Mouse (Mus musculus): ENCODE data around the gene Efemp2. TPM values are rescaled to one million over a fixed set of nuclear protein-coding genes. Genes with fewer than 3 reads are reported as not detected.

The Efemp2 gene
- total and polyA plus RNA-seq, 3 experiments, result 10.4 to 17.7 TPM; not detected in 1

- peak; percentile 50; the same call in 1 of the 2 replicates for TF ChIP-seq SIN3A (IDR thresholded peaks at IDR 0.05; ENCODE audit: low read length)
- TF ChIP-seq ZMIZ1 (IDR thresholded peaks at IDR 0.05; ENCODE audit: low read depth, low read length), result no peak
- TF ChIP-seq GATA1 (IDR thresholded peaks at IDR 0.05; ENCODE audit: low read depth, low read length), result no peak
- TF ChIP-seq EP300 (IDR thresholded peaks at IDR 0.05; ENCODE audit: low read depth in 1 of 2, low read length in 2 of 2), result no peak
- peak; percentile 48; the same call in 1 of the 2 replicates for TF ChIP-seq NELFE (IDR thresholded peaks at IDR 0.05; ENCODE audit: low read depth, low read length)
- TF ChIP-seq MXI1 (IDR thresholded peaks at IDR 0.05; ENCODE audit: low read depth, low read length), result peak; percentile 51
- TF ChIP-seq POLR2A (IDR thresholded peaks at IDR 0.05; ENCODE audit: control insufficient read depth in 1 of 2, insufficient read depth in 1 of 2, low read depth in 1 of 2, low read length in 2 of 2, poor library complexity in 1 of 2), result peak in 1 of 2 experiments; percentile 18; a peak in 1 of 4 replicates
- no peak for TF ChIP-seq TAL1 (IDR thresholded peaks at IDR 0.05; ENCODE audit: low read length)
- TF ChIP-seq ZC3H11A (IDR thresholded peaks at IDR 0.05; ENCODE audit: low read depth, low read length), result no peak
- no peak for TF ChIP-seq USF2 (IDR thresholded peaks at IDR 0.05; ENCODE audit: borderline replicate concordance in 1 of 2, insufficient read depth in 1 of 2, low read depth in 1 of 2, low read length in 2 of 2)
- peak; percentile 82; the same call in 1 of the 2 replicates for TF ChIP-seq CHD1 (IDR thresholded peaks at IDR 0.05; ENCODE audit: low read depth, low read length)
- TF ChIP-seq MAFK (IDR thresholded peaks at IDR 0.05; ENCODE audit: borderline replicate concordance, low read depth, low read length), result no peak
- no peak for TF ChIP-seq MYC (IDR thresholded peaks at IDR 0.05; ENCODE audit: low read depth, low read length)
- no peak for TF ChIP-seq POLR2AphosphoS2 (IDR thresholded peaks at IDR 0.05; ENCODE audit: low read length)
- TF ChIP-seq RCOR1 (IDR thresholded peaks at IDR 0.05; ENCODE audit: low read depth, low read length), result no peak
- TF ChIP-seq BHLHE40 (IDR thresholded peaks at IDR 0.05; ENCODE audit: borderline replicate concordance, low read depth, low read length), result no peak
- 0 out of 2 replicates have a peak, but pooled peaks have one; percentile 2 for TF ChIP-seq SMC3 (IDR thresholded peaks at IDR 0.05; ENCODE audit: low read depth, low read length)
- no peak for TF ChIP-seq MYB (IDR thresholded peaks at IDR 0.05; ENCODE audit: low read depth, low read length)
- no peak for TF ChIP-seq ZNF384 (IDR thresholded peaks at IDR 0.05; ENCODE audit: low read depth, low read length)
- no peak for TF ChIP-seq UBTF (IDR thresholded peaks at IDR 0.05; ENCODE audit: borderline replicate concordance, insufficient read depth, low read depth, low read length)
- 0 out of 2 replicates have a peak, but pooled peaks have one; percentile 42 for TF ChIP-seq HCFC1 (IDR thresholded peaks at IDR 0.05; ENCODE audit: low read depth, low read length)
- TF ChIP-seq ELF1 (IDR thresholded peaks at IDR 0.05; ENCODE audit: low read depth, low read length), result no peak
- no peak for TF ChIP-seq TCF12 (IDR thresholded peaks at IDR 0.05; ENCODE audit: low read depth, low read length)
- no peak for TF ChIP-seq MAX (IDR thresholded peaks at IDR 0.05; ENCODE audit: low read length)
- no peak for TF ChIP-seq GABPA (IDR thresholded peaks at IDR 0.05; ENCODE audit: low read depth, low read length)
- TF ChIP-seq JUND (IDR thresholded peaks at IDR 0.05; ENCODE audit: low read depth, low read length), result no peak
- peak; percentile 36; the same call in 1 of the 2 replicates for TF ChIP-seq ETS1 (IDR thresholded peaks at IDR 0.05; ENCODE audit: low read depth, low read length)
- no peak for TF ChIP-seq KAT2A (conservative IDR thresholded peaks at IDR 0.05; ENCODE audit: low read depth, low read length)
- TF ChIP-seq NRF1 (IDR thresholded peaks at IDR 0.05; ENCODE audit: insufficient read depth, low read depth, low read length, poor library complexity, severe bottlenecking), result no peak
- no peak for TF ChIP-seq TBP (IDR thresholded peaks at IDR 0.05; ENCODE audit: low read depth, low read length)
- TF ChIP-seq CHD2 (IDR thresholded peaks at IDR 0.05; ENCODE audit: low read length), result no peak
- TF ChIP-seq RAD21 (IDR thresholded peaks at IDR 0.05; ENCODE audit: low read depth, low read length), result no peak
- no peak for TF ChIP-seq USF1 (IDR thresholded peaks at IDR 0.05; ENCODE audit: low read depth, low read length)
- TF ChIP-seq CTCF (IDR thresholded peaks at IDR 0.05 in 2 of 3, conservative IDR thresholded peaks at IDR 0.05 in 1 of 3; ENCODE audit: control insufficient read depth in 1 of 3, insufficient read depth in 1 of 3, low read depth in 2 of 3, low read length in 3 of 3, poor library complexity in 1 of 3, severe bottlenecking in 1 of 3), result no peak
- no peak for TF ChIP-seq ZKSCAN1 (IDR thresholded peaks at IDR 0.05; ENCODE audit: low read depth, low read length)
- peak; percentile 82 for DNase-seq (ENCODE audit: low read depth, low spot score)
- H3K4me3 ChIP-seq (ENCODE audit: control insufficient read depth in 1 of 2, insufficient read depth in 1 of 2, low read depth in 2 of 2, low read length in 2 of 2), result peak within 1 kb of the TSS; percentile 80 to 81
- no peaks in the 10 kb centered on the region for H3K27me3 ChIP-seq (ENCODE audit: control insufficient read depth in 1 of 2, insufficient read depth in 2 of 2, low read length in 2 of 2)
- H3K36me3 ChIP-seq (ENCODE audit: control insufficient read depth in 1 of 2, insufficient read depth in 2 of 2, low read length in 2 of 2), result peaks cover 0 to 4% of the 10 kb centered on the region in 2 experiments; a peak in 2 of 4 replicates
- H3K79me2 ChIP-seq (ENCODE audit: control insufficient read depth, insufficient read depth, low read length, poor library complexity), result peaks cover 6% of the 10 kb centered on the region; the same call in 1 of the 2 replicates
- H3K27ac ChIP-seq (ENCODE audit: control insufficient read depth, low read depth, low read length), result peak within 1 kb of the TSS; percentile 20; the same call in 1 of the 2 replicates
- H3K4me1 ChIP-seq (ENCODE audit: control insufficient read depth in 1 of 2, insufficient read depth in 2 of 2, low read length in 2 of 2), result peaks cover 0 to 25% of the 10 kb centered on the region in 2 experiments; a peak in 3 of 4 replicates
- H3K9ac ChIP-seq (ENCODE audit: control insufficient read depth, low read depth, low read length, poor library complexity, severe bottlenecking), result peak within 1 kb of the TSS; percentile 64
- H3K9me3 ChIP-seq (replicated peaks; ENCODE audit: insufficient read depth, low read length), result no peaks in the 10 kb centered on the region
Observed at GRCm38 (mm10) chr19:5447515-5448353, 26.0 kb upstream of the Efemp2 start, which contains the start of gene Fosl1. Gene Fosl1 (plus strand): TSS chr19:5447547.
